Comparison of ENCODE assay signal across 9 mouse cellular contexts in genomic region chr16:36694798-36695290, GRCm38 (mm10). TPM values are rescaled to one million over a fixed set of nuclear protein-coding genes. Genes with fewer than 3 reads are reported as not detected.
DNase-seq lines count a peak whose midpoint lies in the region; ATAC-seq and TF ChIP-seq lines count a peak whose summit lies in the region.
"Had no signal": no experiment of that assay in that cellular context is flagged by ENCODE, and none has a peak within 500 bp of the region (broad histone marks: within the 10 kb centered on the region; RNA-seq: fewer than 3 reads in every experiment).

No protein-coding gene starts in this region.

- no peak overlapping the region for H3K27ac ChIP-seq in hindbrain, embryonic 15.5 days (replicated peaks)
- H3K27ac ChIP-seq in hindbrain, embryonic 13.5 days, result no peak overlapping the region
- H3K27ac ChIP-seq in lung, postnatal 0 days (ENCODE audit: low read length), result no peak overlapping the region
- H3K27ac ChIP-seq in embryonic facial prominence, embryonic 12.5 days, result 0 out of 2 replicates have a peak overlapping the region, but pooled peaks have one; percentile 8
- H3K27ac ChIP-seq in stomach, embryonic 15.5 days, result no peak overlapping the region

- no peak overlapping the region for H3K9ac ChIP-seq in hindbrain, embryonic 15.5 days
- H3K9ac ChIP-seq in hindbrain, embryonic 13.5 days, result no peak overlapping the region
- H3K9ac ChIP-seq in lung, postnatal 0 days (replicated peaks; ENCODE audit: low read depth), result no peak overlapping the region
- no peak overlapping the region for H3K9ac ChIP-seq in embryonic facial prominence, embryonic 12.5 days
- no peak overlapping the region for H3K9ac ChIP-seq in stomach, embryonic 15.5 days

- no peaks in the 10 kb centered on the region for H3K9me3 ChIP-seq in hindbrain, embryonic 15.5 days
- H3K9me3 ChIP-seq in hindbrain, embryonic 13.5 days, result no peaks in the 10 kb centered on the region
- no peaks in the 10 kb centered on the region for H3K9me3 ChIP-seq in lung, postnatal 0 days (ENCODE audit: low read length)
- H3K9me3 ChIP-seq in embryonic facial prominence, embryonic 12.5 days, result no peaks in the 10 kb centered on the region
- no peaks in the 10 kb centered on the region for H3K9me3 ChIP-seq in stomach, embryonic 15.5 days

- no peak overlapping the region for H3K4me3 ChIP-seq in hindbrain, embryonic 15.5 days
- H3K4me3 ChIP-seq in hindbrain, embryonic 13.5 days, result no peak overlapping the region
- peak overlapping the region; percentile 38 for H3K4me3 ChIP-seq in lung, postnatal 0 days (ENCODE audit: low read depth, low read length)
- 0 out of 2 replicates have a peak overlapping the region, but pooled peaks have one; percentile 41 for H3K4me3 ChIP-seq in embryonic facial prominence, embryonic 12.5 days
- peak overlapping the region; percentile 42; the same call in 1 of the 2 replicates for H3K4me3 ChIP-seq in stomach, embryonic 15.5 days (replicated peaks)

- no peak for ATAC-seq in hindbrain, embryonic 15.5 days (ENCODE audit: low FRiP score, low read depth)
- ATAC-seq in hindbrain, embryonic 13.5 days (ENCODE audit: low FRiP score), result no peak
- ATAC-seq in lung, postnatal 0 days, result no peak
- 0 out of 2 replicates have a peak, but pooled peaks have one; percentile 49 for ATAC-seq in embryonic facial prominence, embryonic 12.5 days (ENCODE audit: insufficient number of reproducible peaks, insufficient read depth, low FRiP score, low TSS enrichment)
- ATAC-seq in stomach, embryonic 15.5 days (ENCODE audit: insufficient read depth, low FRiP score, low read depth), result no peak
- ATAC-seq: forebrain, postnatal 0 days had no signal

- peaks cover 23% of the 10 kb centered on the region for H3K27me3 ChIP-seq in hindbrain, embryonic 15.5 days
- peaks cover 38% of the 10 kb centered on the region for H3K27me3 ChIP-seq in hindbrain, embryonic 13.5 days
- no peaks in the 10 kb centered on the region for H3K27me3 ChIP-seq in lung, postnatal 0 days (replicated peaks; ENCODE audit: insufficient read depth, low read length)
- H3K27me3 ChIP-seq in embryonic facial prominence, embryonic 12.5 days, result peaks cover 19% of the 10 kb centered on the region
- 0 out of 2 replicates have a peak, but pooled peaks cover 4% of the 10 kb centered on the region for H3K27me3 ChIP-seq in stomach, embryonic 15.5 days (replicated peaks)

- no peak for DNase-seq in lung, postnatal 0 days (ENCODE audit: low spot score)
- DNase-seq in lung, postnatal 36 days, result no peak
- DNase-seq in urinary bladder, postnatal 4 days (ENCODE audit: low spot score in 2 of 2), result no peak
- DNase-seq: cerebellum, adult 9-11 months; forebrain, postnatal 0 days had no signal

- 65% methylated on average over 9 of the region's 9 CpGs for WGBS in hindbrain, embryonic 15.5 days
- 63% methylated on average over 9 of the region's 9 CpGs for WGBS in hindbrain, embryonic 13.5 days
- 43% methylated on average over 9 of the region's 9 CpGs for WGBS in lung, postnatal 0 days
- 35% methylated on average over 9 of the region's 9 CpGs for WGBS in embryonic facial prominence, embryonic 12.5 days
- WGBS in stomach, embryonic 15.5 days, result 54% methylated on average over 9 of the region's 9 CpGs

- no peak for TF ChIP-seq EP300 in lung, postnatal 0 days (IDR thresholded peaks at IDR 0.05)

- no peaks in the 10 kb centered on the region for H3K36me3 ChIP-seq in hindbrain, embryonic 15.5 days
- H3K36me3 ChIP-seq in hindbrain, embryonic 13.5 days, result no peaks in the 10 kb centered on the region
- H3K36me3 ChIP-seq in lung, postnatal 0 days (ENCODE audit: insufficient read depth, low read length), result no peaks in the 10 kb centered on the region
- no peaks in the 10 kb centered on the region for H3K36me3 ChIP-seq in embryonic facial prominence, embryonic 12.5 days
- no peaks in the 10 kb centered on the region for H3K36me3 ChIP-seq in stomach, embryonic 15.5 days

- H3K4me1 ChIP-seq in hindbrain, embryonic 15.5 days (replicated peaks), result peaks cover 7% of the 10 kb centered on the region
- H3K4me1 ChIP-seq in hindbrain, embryonic 13.5 days (replicated peaks), result peaks cover 9% of the 10 kb centered on the region
- no peaks in the 10 kb centered on the region for H3K4me1 ChIP-seq in lung, postnatal 0 days (ENCODE audit: insufficient read depth, low read depth, low read length)
- peaks cover 11% of the 10 kb centered on the region; the same call in 1 of the 2 replicates for H3K4me1 ChIP-seq in embryonic facial prominence, embryonic 12.5 days
- H3K4me1 ChIP-seq in stomach, embryonic 15.5 days, result 0 out of 2 replicates have a peak, but pooled peaks cover 4% of the 10 kb centered on the region

- H3K4me2 ChIP-seq in hindbrain, embryonic 15.5 days, result peak overlapping the region; percentile 89; the same call in 1 of the 2 replicates
- no peak overlapping the region for H3K4me2 ChIP-seq in hindbrain, embryonic 13.5 days
- H3K4me2 ChIP-seq in lung, postnatal 0 days (replicated peaks; ENCODE audit: low read depth, low read length), result peak overlapping the region; percentile 58
- peak overlapping the region; percentile 81 for H3K4me2 ChIP-seq in embryonic facial prominence, embryonic 12.5 days (replicated peaks)
- peak overlapping the region; percentile 69 for H3K4me2 ChIP-seq in stomach, embryonic 15.5 days

- no peak for TF ChIP-seq CTCF in lung, postnatal 0 days (IDR thresholded peaks at IDR 0.05)

RNA-seq across cellular contexts. Expression of gene Ildr1, which starts 1.1 kb away (rescaled TPM):
- 0.38 and 0.43 TPM in 2 replicates for polyA plus RNA-seq in hindbrain, embryonic 15.5 days (2015; fragmentation: Nextera tagmentation; extraction: Ambion mirVana)
- polyA plus RNA-seq in hindbrain, embryonic 13.5 days (2015; fragmentation: Nextera tagmentation; extraction: Ambion mirVana), result 0.09 and 0.18 TPM in 2 replicates
- polyA plus RNA-seq in lung, postnatal 0 days (2015; fragmentation: Nextera tagmentation; extraction: Ambion mirVana), result 8.8 and 10.7 TPM in 2 replicates
- polyA plus RNA-seq in embryonic facial prominence, embryonic 12.5 days (2016; fragmentation: Nextera tagmentation; extraction: Ambion mirVana), result 1.9 and 2.4 TPM in 2 replicates
- polyA plus RNA-seq in stomach, embryonic 15.5 days (2015; fragmentation: Nextera tagmentation; extraction: Ambion mirVana), result 7.5 and 7.8 TPM in 2 replicates

RNA-seq across cellular contexts. Expression of gene Cd86, which starts 29.0 kb away (rescaled TPM):
- 1.7 and 3.0 TPM in 2 replicates for polyA plus RNA-seq in hindbrain, embryonic 15.5 days (2015; fragmentation: Nextera tagmentation; extraction: Ambion mirVana)
- 1.7 and 2.1 TPM in 2 replicates for polyA plus RNA-seq in hindbrain, embryonic 13.5 days (2015; fragmentation: Nextera tagmentation; extraction: Ambion mirVana)
- polyA plus RNA-seq in lung, postnatal 0 days (2015; fragmentation: Nextera tagmentation; extraction: Ambion mirVana), result 1.9 and 2.6 TPM in 2 replicates
- polyA plus RNA-seq in embryonic facial prominence, embryonic 12.5 days (2016; fragmentation: Nextera tagmentation; extraction: Ambion mirVana), result 0.99 and 1.5 TPM in 2 replicates
- 2.5 and 3.0 TPM in 2 replicates for polyA plus RNA-seq in stomach, embryonic 15.5 days (2015; fragmentation: Nextera tagmentation; extraction: Ambion mirVana)

Comparison
In these comparisons a context has a peak if more than half of its experiments do, and no peak if none do; other contexts are left out.
1. H3K4me3 ChIP-seq: peak in lung, postnatal 0 days (single experiment), embryonic facial prominence, embryonic 12.5 days (single experiment) and stomach, embryonic 15.5 days (single experiment); none in hindbrain, embryonic 15.5 days (single experiment) and hindbrain, embryonic 13.5 days (single experiment).